Mouse (Mus musculus) midbrain, embryonic 11.5 days (tissue): ENCODE measurements around the gene Med9. TPM values are rescaled to one million over a fixed set of nuclear protein-coding genes. Genes with fewer than 3 reads are reported as not detected.

Experiments
- ATAC-seq: fragments of 200-750 bp; cut with Nextera tagmentation; 2 replicates; pipeline ENCODE4 v1.8.0; 2017; ENCODE audit warnings: moderate TSS enrichment, moderate library complexity; ENCODE audit not compliant: low FRiP score
- DNase-seq: peaks from one replicate; pipeline ENCODE4 v3.0.0; 2015; ENCODE audit warnings: low spot score; ENCODE audit errors: missing footprints
- H3K27ac ChIP-seq: fragments of 300-500 bp; sonication (generic); 2 replicates; pipeline ENCODE4 v1.5.1; 2014; ENCODE audit warnings: low read depth, low read length
- H3K27me3 ChIP-seq: fragments of 300-500 bp; sonication (generic); 2 replicates; pipeline ENCODE4 v1.6.1; 2014; ENCODE audit warnings: mild to moderate bottlenecking, low read length, moderate library complexity, mixed read lengths; ENCODE audit not compliant: control insufficient read depth, insufficient read depth
- H3K36me3 ChIP-seq: fragments of 300-500 bp; sonication (generic); 2 replicates; pipeline ENCODE4 v1.6.1; 2014; ENCODE audit warnings: mild to moderate bottlenecking, low read length, moderate library complexity, mixed read lengths; ENCODE audit not compliant: control insufficient read depth, insufficient read depth
- H3K4me1 ChIP-seq: fragments of 300-500 bp; sonication (generic); 2 replicates; pipeline ENCODE4 v1.6.1; 2014; ENCODE audit warnings: low read length; ENCODE audit not compliant: control insufficient read depth, insufficient read depth
- H3K4me2 ChIP-seq: fragments of 300-500 bp; sonication (generic); 2 replicates; pipeline ENCODE4 v1.6.1; 2014; ENCODE audit warnings: mild to moderate bottlenecking, moderate library complexity
- H3K4me3 ChIP-seq: fragments of 300-500 bp; sonication (generic); 2 replicates; pipeline ENCODE4 v1.5.1; 2014; ENCODE audit warnings: low read depth, low read length
- H3K9ac ChIP-seq: fragments of 300-500 bp; sonication (generic); 2 replicates; pipeline ENCODE4 v1.6.1; 2014; ENCODE audit warnings: low read length
- H3K9me3 ChIP-seq: fragments of 300-500 bp; sonication (generic); 2 replicates; pipeline ENCODE4 v1.6.1; 2016; ENCODE audit warnings: low read length; ENCODE audit not compliant: control insufficient read depth
- WGBS: fragments of 180-500 bp; shearing (Covaris S2); extraction: QIAGEN DNeasy Blood & Tissue Kit; methylation state at CpG from one replicate; pipeline ENCODE4 v1.1.7; 2014; 5-methylcytosine and 5-hydroxymethylcytosine counted together
- polyA plus RNA-seq: library from polyadenylated mRNA; unstranded; fragments of >200 nt; fragmentation: Nextera tagmentation; extraction: Ambion mirVana; gene quantifications from 2 replicates; pipeline ENCODE4 v1.2.1, GENCODE M21; 2014

Med9 gene
- polyA plus RNA-seq = 43.3 and 49.3 TPM in 2 replicates

- no peaks in the 10 kb centered on the region for H3K36me3 ChIP-seq
- DNase-seq (peak; percentile 100), ATAC-seq (peak; percentile 97)
- H3K9me3 ChIP-seq = no peaks in the 10 kb centered on the region
- peak within 1 kb of the TSS; percentile 98 for H3K9ac ChIP-seq
- WGBS = 1% methylated on average over 43 of the region's 43 CpGs
- H3K4me1 ChIP-seq = peaks cover 9% of the 10 kb centered on the region
- H3K4me3 ChIP-seq = peak within 1 kb of the TSS; percentile 96
- peak within 1 kb of the TSS; percentile 72 for H3K4me2 ChIP-seq
- H3K27ac ChIP-seq = peak within 1 kb of the TSS; percentile 72; the same call in 1 of the 2 replicates
- H3K27me3 ChIP-seq = no peaks in the 10 kb centered on the region
Measured at GRCm38 (mm10) chr11:59947752-59948400, at the start of gene Med9. Med9 (plus strand) TSS chr11:59948206.

GRCm38 (mm10) chr11:59899711-59900685 is 48.0 kb upstream of the Med9 start:
- no peak overlapping the region for H3K4me3 ChIP-seq
- no peaks in the 10 kb centered on the region for H3K27me3 ChIP-seq
- H3K36me3 ChIP-seq = no peaks in the 10 kb centered on the region
- no peak for DNase-seq
- no peak overlapping the region for H3K27ac ChIP-seq
- H3K9ac ChIP-seq = no peak overlapping the region
- WGBS = 65% methylated on average over 13 of the region's 13 CpGs
- ATAC-seq = no peak
- H3K9me3 ChIP-seq = no peaks in the 10 kb centered on the region
- no peaks in the 10 kb centered on the region for H3K4me1 ChIP-seq
- H3K4me2 ChIP-seq = no peak overlapping the region

GRCm38 (mm10) chr11:59900995-59901394 is 47.0 kb upstream of the Med9 start:
- Histone ChIP-seq H3K36me3 (no peaks in the 10 kb centered on the region), H3K9ac (no peak overlapping the region), H3K27me3 (no peaks in the 10 kb centered on the region), H3K4me2 (no peak overlapping the region), H3K4me3 (no peak overlapping the region), H3K4me1 (no peaks in the 10 kb centered on the region), H3K27ac (no peak overlapping the region), H3K9me3 (no peaks in the 10 kb centered on the region)
- DNase-seq (peak; percentile 67), ATAC-seq (no peak)
- 90% methylated on average over 1 of the region's 1 CpGs for WGBS

- ATAC-seq (no peak), DNase-seq (no peak)
- H3K4me1 ChIP-seq = no peaks in the 10 kb centered on the region
- no peak overlapping the region for H3K4me2 ChIP-seq
- no peak overlapping the region for H3K9ac ChIP-seq
- H3K4me3 ChIP-seq = no peak overlapping the region
- no peak overlapping the region for H3K27ac ChIP-seq
- H3K36me3 ChIP-seq = no peaks in the 10 kb centered on the region
- no peaks in the 10 kb centered on the region for H3K9me3 ChIP-seq
- H3K27me3 ChIP-seq = no peaks in the 10 kb centered on the region
- 44% methylated on average over 8 of the region's 8 CpGs for WGBS
Measured at GRCm38 (mm10) chr11:59902045-59902726, 45.8 kb upstream of the Med9 start.

- H3K9ac ChIP-seq = no peak overlapping the region
- ATAC-seq = no peak
- H3K36me3 ChIP-seq = no peaks in the 10 kb centered on the region
- no peaks in the 10 kb centered on the region for H3K27me3 ChIP-seq
- no peak overlapping the region for H3K4me2 ChIP-seq
- no peaks in the 10 kb centered on the region for H3K4me1 ChIP-seq
- H3K27ac ChIP-seq = no peak overlapping the region
- no peak for DNase-seq
- 85% methylated on average over 6 of the region's 6 CpGs for WGBS
- H3K4me3 ChIP-seq = no peak overlapping the region
- H3K9me3 ChIP-seq = no peaks in the 10 kb centered on the region
Measured at GRCm38 (mm10) chr11:59906521-59907123, 41.4 kb upstream of the Med9 start.

- DNase-seq = no peak
- Histone ChIP-seq H3K4me3 (no peak overlapping the region), H3K27ac (no peak overlapping the region), H3K27me3 (no peaks in the 10 kb centered on the region), H3K9ac (no peak overlapping the region), H3K36me3 (no peaks in the 10 kb centered on the region), H3K9me3 (no peaks in the 10 kb centered on the region), H3K4me1 (no peaks in the 10 kb centered on the region), H3K4me2 (no peak overlapping the region)
- no peak for ATAC-seq
- WGBS = 69% methylated on average over 3 of the region's 3 CpGs
Measured at GRCm38 (mm10) chr11:59908446-59908845, 39.6 kb upstream of the Med9 start.

GRCm38 (mm10) chr11:59910586-59910985 is 37.4 kb upstream of the Med9 start:
- Histone ChIP-seq H3K4me3 (no peak overlapping the region), H3K36me3 (no peaks in the 10 kb centered on the region), H3K9ac (no peak overlapping the region), H3K4me1 (no peaks in the 10 kb centered on the region), H3K27ac (no peak overlapping the region), H3K27me3 (no peaks in the 10 kb centered on the region), H3K9me3 (no peaks in the 10 kb centered on the region), H3K4me2 (no peak overlapping the region)
- DNase-seq (no peak), ATAC-seq (no peak)

- no peak overlapping the region for H3K9ac ChIP-seq
- no peak overlapping the region for H3K4me2 ChIP-seq
- DNase-seq (no peak), ATAC-seq (no peak)
- H3K36me3 ChIP-seq = no peaks in the 10 kb centered on the region
- no peaks in the 10 kb centered on the region for H3K27me3 ChIP-seq
- H3K27ac ChIP-seq = no peak overlapping the region
- H3K4me1 ChIP-seq = no peaks in the 10 kb centered on the region
- 75% methylated on average over 1 of the region's 1 CpGs for WGBS
- H3K4me3 ChIP-seq = no peak overlapping the region
- no peaks in the 10 kb centered on the region for H3K9me3 ChIP-seq
Measured at GRCm38 (mm10) chr11:59911523-59911922, 36.5 kb upstream of the Med9 start.
